Mouse (Mus musculus) heart, embryonic 15.5 days (tissue): ENCODE measurements around the gene Slc22a15. TPM values are rescaled to one million over a fixed set of nuclear protein-coding genes. Genes with fewer than 3 reads are reported as not detected.

ENCODE experiments used
- ATAC-seq: fragments of 200-750 bp; cut with Nextera tagmentation; replicated peaks from 2 replicates; pipeline ENCODE4 v1.8.0; 2017; ENCODE audit warnings: low read depth, moderate TSS enrichment; ENCODE audit not compliant: insufficient number of reproducible peaks, insufficient read depth, low FRiP score
- H3K27ac ChIP-seq: fragments of 300-500 bp; sonication (generic); 2 replicates; pipeline ENCODE4 v1.5.1; 2015; ENCODE audit warnings: mild to moderate bottlenecking, inconsistent platforms
- H3K27me3 ChIP-seq: fragments of 300-500 bp; sonication (generic); 2 replicates; pipeline ENCODE4 v1.6.1; 2015; ENCODE audit warnings: inconsistent platforms
- H3K36me3 ChIP-seq: fragments of 300-500 bp; sonication (generic); 2 replicates; pipeline ENCODE4 v1.6.1; 2015; ENCODE audit warnings: mild to moderate bottlenecking, inconsistent platforms
- H3K4me1 ChIP-seq: fragments of 300-500 bp; sonication (generic); replicated peaks from 2 replicates; pipeline ENCODE4 v1.6.1; 2015; ENCODE audit warnings: inconsistent platforms
- H3K4me2 ChIP-seq: fragments of 300-500 bp; sonication (generic); 2 replicates; pipeline ENCODE4 v1.6.1; 2015; ENCODE audit warnings: inconsistent platforms, mild to moderate bottlenecking, moderate library complexity
- H3K4me3 ChIP-seq: fragments of 300-500 bp; sonication (generic); 2 replicates; pipeline ENCODE4 v1.5.1; 2015; ENCODE audit warnings: mild to moderate bottlenecking, inconsistent platforms
- H3K9ac ChIP-seq: fragments of 300-500 bp; sonication (generic); 2 replicates; pipeline ENCODE4 v1.6.1; 2015; ENCODE audit warnings: mild to moderate bottlenecking, inconsistent platforms
- H3K9me3 ChIP-seq: fragments of 300-500 bp; sonication (generic); replicated peaks from 2 replicates; pipeline ENCODE4 v1.6.1; 2016; ENCODE audit warnings: inconsistent platforms
- WGBS: fragments of 180-500 bp; shearing (Covaris S2); methylation state at CpG from one replicate; pipeline ENCODE4 v1.1.7; 2015; ENCODE audit warnings: mixed read lengths; 5-methylcytosine and 5-hydroxymethylcytosine counted together
- polyA plus RNA-seq: library from polyadenylated mRNA; unstranded; fragments of >200 nt; fragmentation: Nextera tagmentation; extraction: Ambion mirVana; gene quantifications from 2 replicates; pipeline ENCODE4 v1.2.1, GENCODE M21; 2015

The Slc22a15 gene
- polyA plus RNA-seq: 4.1 and 4.4 TPM in 2 replicates

DNA sequence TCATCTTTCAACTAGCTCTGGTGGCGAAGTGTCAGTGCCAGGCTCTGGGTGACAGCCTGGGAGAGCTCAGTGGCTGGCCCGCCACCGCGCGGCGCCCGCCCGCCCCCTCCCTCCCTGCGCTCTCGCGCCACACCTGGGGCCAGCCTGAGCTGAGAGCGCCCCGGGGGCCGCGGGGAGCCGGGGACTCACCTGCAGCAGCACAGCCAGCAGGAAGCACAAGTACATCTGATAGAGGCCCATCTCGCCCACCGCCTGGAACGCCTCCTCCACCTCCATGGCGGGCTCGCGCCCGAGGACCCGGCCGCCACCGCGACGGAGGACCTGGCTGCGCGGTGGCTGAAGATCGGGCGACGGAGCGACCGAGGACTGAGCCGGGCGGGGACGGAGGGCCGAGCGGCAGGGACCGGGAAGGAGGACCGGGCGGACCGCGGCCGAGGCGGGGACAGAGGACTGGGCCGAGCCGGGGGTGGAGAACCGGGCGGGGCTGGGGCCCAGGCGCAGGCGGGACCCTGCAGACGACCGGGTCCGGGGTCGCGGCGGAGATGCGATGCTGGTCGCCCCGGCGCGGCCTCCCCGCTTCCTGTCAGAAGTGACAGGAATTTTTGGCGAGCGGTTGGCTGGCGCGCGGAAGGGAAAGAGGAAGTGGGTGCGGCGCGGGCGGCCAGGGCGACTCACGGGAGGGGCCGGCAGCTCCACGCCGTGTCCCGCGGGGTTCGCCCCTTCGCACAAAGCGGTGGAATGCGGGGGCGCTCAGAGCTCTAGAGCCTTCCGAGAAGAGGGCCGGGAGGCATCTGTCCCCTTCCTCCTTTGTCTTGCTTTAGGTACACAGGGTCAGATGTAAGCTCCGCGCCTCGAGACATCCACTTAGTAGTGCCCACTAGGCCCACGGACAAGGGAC, at the start of gene Slc22a15:
Gene Slc22a15, minus strand, starts transcription at position 611 of the 898 bp plus-strand sequence.
- under 1% methylated on average over 87 of the region's 92 CpGs for WGBS
- Histone ChIP-seq H3K27ac (peak within 1 kb of the TSS; percentile 93), H3K9me3 (no peaks in the 10 kb centered on the region)

DNA sequence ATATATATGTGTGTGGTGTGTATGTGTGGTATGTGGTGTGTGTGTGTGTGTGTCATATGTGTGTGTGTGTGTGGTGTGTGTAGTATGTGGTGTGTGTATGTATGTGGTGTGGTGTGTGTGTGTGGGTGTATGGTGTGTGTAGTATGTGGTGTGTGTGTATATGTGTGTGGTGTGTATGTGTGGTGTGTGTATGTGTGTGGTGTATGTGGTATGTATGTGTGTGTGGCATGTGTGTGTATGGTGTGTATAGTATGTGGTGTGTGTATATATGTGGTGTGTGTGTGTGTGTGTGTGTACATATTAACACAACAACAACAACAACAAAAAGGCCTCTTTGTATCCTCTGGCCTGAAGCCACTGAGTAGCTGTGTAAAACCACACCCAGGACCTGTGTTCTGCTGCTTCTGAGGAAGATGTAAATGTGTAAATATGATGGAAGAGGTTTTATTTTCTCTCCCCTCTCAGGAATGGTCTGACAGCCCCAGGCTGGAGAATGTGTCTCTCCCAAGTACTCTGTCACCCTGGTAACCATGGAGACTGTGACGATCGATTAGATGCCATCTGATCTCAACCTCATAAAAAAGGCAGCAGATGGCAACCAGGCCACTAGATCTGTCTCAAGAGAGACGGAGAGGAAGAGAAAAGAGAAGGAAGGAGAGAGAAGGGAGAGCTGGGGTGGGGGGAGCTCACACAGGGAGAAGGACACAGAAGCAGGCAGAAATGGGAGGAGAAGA, 42.7 kb upstream of the Slc22a15 start:
- H3K27ac ChIP-seq: no peak overlapping the region
- no peak overlapping the region for H3K4me3 ChIP-seq
- no peak overlapping the region for H3K9ac ChIP-seq
- 62% methylated on average over 3 of the region's 3 CpGs for WGBS
- ATAC-seq: no peak
- no peaks in the 10 kb centered on the region for H3K27me3 ChIP-seq
- H3K4me2 ChIP-seq: no peak overlapping the region
- H3K36me3 ChIP-seq: no peaks in the 10 kb centered on the region
- H3K9me3 ChIP-seq: no peaks in the 10 kb centered on the region
- H3K4me1 ChIP-seq: no peaks in the 10 kb centered on the region

More for the DNA sequence above, at the start of gene Slc22a15:
- no peaks in the 10 kb centered on the region for H3K27me3 ChIP-seq
- H3K36me3 ChIP-seq: no peaks in the 10 kb centered on the region
- peak within 1 kb of the TSS; percentile 87 for H3K9ac ChIP-seq
- H3K4me1 ChIP-seq: peaks cover 23% of the 10 kb centered on the region
- H3K4me3 ChIP-seq: peak within 1 kb of the TSS; percentile 90
- ATAC-seq: peak; percentile 85
- H3K4me2 ChIP-seq: peak within 1 kb of the TSS; percentile 86

DNA sequence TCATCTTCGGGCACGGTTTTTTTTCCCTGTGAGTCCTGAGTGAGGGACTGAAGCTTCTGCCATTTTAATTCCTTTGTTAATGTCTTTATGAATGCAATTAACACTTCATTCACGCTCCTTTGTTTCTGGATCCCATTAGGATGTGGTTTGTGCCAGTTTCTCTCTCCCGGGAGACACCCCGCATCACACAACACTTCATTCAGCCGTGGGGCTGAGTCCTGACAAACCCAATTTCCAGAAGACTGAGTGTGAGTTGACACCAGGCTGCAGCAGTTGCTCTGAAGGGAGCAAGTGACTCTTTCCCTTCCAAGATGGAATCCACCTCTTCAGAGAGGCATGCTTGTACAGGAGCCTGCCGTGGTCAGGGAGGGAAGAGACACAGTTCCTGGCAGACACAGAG, 40.1 kb upstream of the Slc22a15 start:
- 62% methylated on average over 7 of the region's 7 CpGs for WGBS
- Histone ChIP-seq H3K36me3 (no peaks in the 10 kb centered on the region), H3K4me3 (no peak overlapping the region), H3K27me3 (no peaks in the 10 kb centered on the region), H3K27ac (no peak overlapping the region), H3K4me1 (no peaks in the 10 kb centered on the region), H3K4me2 (no peak overlapping the region), H3K9ac (no peak overlapping the region), H3K9me3 (no peaks in the 10 kb centered on the region)
- no peak for ATAC-seq

GRCm38 (mm10) chr3:101963501-101963900, 39.2 kb upstream of the Slc22a15 start:
- Histone ChIP-seq H3K4me2 (no peak overlapping the region), H3K9me3 (no peaks in the 10 kb centered on the region), H3K36me3 (no peaks in the 10 kb centered on the region), H3K9ac (no peak overlapping the region), H3K27me3 (no peaks in the 10 kb centered on the region), H3K4me1 (no peaks in the 10 kb centered on the region), H3K4me3 (no peak overlapping the region), H3K27ac (no peak overlapping the region)
- ATAC-seq: no peak
- 53% methylated on average over 9 of the region's 9 CpGs for WGBS

DNA sequence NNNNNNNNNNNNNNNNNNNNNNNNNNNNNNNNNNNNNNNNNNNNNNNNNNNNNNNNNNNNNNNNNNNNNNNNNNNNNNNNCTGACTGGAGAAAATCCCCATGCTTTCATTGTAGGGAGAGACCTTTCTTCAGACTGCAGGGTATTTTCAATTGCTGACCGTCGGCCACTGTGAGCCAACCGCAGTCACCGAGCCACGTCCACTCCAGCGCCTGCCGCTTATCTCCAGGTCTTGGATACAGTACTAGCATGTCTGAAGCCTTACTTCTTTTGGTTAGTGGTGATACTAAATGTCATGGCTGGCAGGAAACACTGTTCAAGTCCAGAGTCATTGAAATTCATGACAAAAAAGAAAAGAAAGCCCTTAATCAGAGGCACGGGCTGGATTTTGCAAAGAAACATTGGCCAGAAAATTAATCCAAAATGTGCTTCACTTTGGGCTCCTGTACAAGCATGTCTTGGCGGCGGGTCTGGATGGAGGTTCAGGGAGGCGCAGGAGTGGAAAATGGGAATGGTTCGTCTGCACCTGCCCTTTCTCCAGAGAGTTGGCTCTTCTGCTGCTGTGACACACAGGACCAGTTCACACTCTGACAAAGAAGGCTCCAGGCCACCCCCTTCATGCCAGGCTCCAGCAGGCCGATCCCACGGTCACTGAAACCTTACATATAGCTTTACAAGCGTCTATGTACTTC, 37.0 kb upstream of the Slc22a15 start:
- no peak overlapping the region for H3K27ac ChIP-seq
- H3K9ac ChIP-seq: no peak overlapping the region
- H3K4me1 ChIP-seq: no peaks in the 10 kb centered on the region
- no peaks in the 10 kb centered on the region for H3K36me3 ChIP-seq
- ATAC-seq: no peak
- no peaks in the 10 kb centered on the region for H3K27me3 ChIP-seq
- no peak overlapping the region for H3K4me2 ChIP-seq
- H3K4me3 ChIP-seq: no peak overlapping the region
- WGBS: 85% methylated on average over 15 of the region's 15 CpGs
- H3K9me3 ChIP-seq: no peaks in the 10 kb centered on the region

- H3K9ac ChIP-seq: no peak overlapping the region
- H3K27ac ChIP-seq: no peak overlapping the region
Observed at GRCm38 (mm10) chr3:101958047-101958446, 33.8 kb upstream of the Slc22a15 start.

GRCm38 (mm10) chr3:101953506-101953905, 29.3 kb upstream of the Slc22a15 start:
- 71% methylated on average over 7 of the region's 7 CpGs for WGBS
- no peak for ATAC-seq
- Histone ChIP-seq H3K4me3 (no peak overlapping the region), H3K27ac (no peak overlapping the region), H3K9me3 (no peaks in the 10 kb centered on the region), H3K4me2 (no peak overlapping the region), H3K4me1 (no peaks in the 10 kb centered on the region), H3K9ac (no peak overlapping the region), H3K27me3 (no peaks in the 10 kb centered on the region), H3K36me3 (no peaks in the 10 kb centered on the region)

More at GRCm38 (mm10) chr3:101958047-101958446, 33.8 kb upstream of the Slc22a15 start:
- no peaks in the 10 kb centered on the region for H3K4me1 ChIP-seq
- H3K4me2 ChIP-seq: no peak overlapping the region
- H3K36me3 ChIP-seq: no peaks in the 10 kb centered on the region
- H3K27me3 ChIP-seq: no peaks in the 10 kb centered on the region
- H3K4me3 ChIP-seq: no peak overlapping the region
- WGBS: 62% methylated on average over 3 of the region's 3 CpGs
- no peaks in the 10 kb centered on the region for H3K9me3 ChIP-seq
- ATAC-seq: no peak

GRCm38 (mm10) chr3:101952577-101952976, 28.3 kb upstream of the Slc22a15 start:
- ATAC-seq: no peak
- Histone ChIP-seq H3K9ac (no peak overlapping the region), H3K4me1 (no peaks in the 10 kb centered on the region), H3K9me3 (no peaks in the 10 kb centered on the region), H3K4me2 (no peak overlapping the region), H3K36me3 (no peaks in the 10 kb centered on the region), H3K4me3 (no peak overlapping the region), H3K27me3 (no peaks in the 10 kb centered on the region), H3K27ac (no peak overlapping the region)
- 89% methylated on average over 2 of the region's 2 CpGs for WGBS

- H3K4me3 ChIP-seq: no peak overlapping the region
Observed at GRCm38 (mm10) chr3:101948572-101948971, 24.3 kb upstream of the Slc22a15 start.

DNA sequence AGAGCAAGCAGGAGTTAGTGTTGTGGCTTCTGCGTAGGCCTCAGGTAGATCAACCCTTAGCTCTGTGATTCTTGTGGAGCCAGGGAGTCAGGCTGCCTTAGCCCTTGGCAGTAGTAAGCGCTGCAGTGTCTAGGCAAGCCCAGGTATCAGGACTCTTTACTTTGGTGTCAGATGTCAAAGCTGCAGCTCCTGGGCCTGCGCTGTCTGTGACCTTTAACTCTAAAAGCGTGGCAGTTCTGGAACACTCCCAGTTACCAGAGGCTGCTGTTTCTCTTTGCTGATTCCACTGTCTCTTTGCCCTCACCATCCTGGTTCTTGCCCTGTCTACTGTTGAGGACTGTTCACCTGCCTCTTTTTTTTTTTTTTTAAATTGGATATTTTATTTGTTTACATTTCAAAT, 23.0 kb upstream of the Slc22a15 start:
- WGBS: 67% methylated on average over 4 of the region's 4 CpGs
- no peak overlapping the region for H3K9ac ChIP-seq
- no peak overlapping the region for H3K4me2 ChIP-seq
- no peak overlapping the region for H3K4me3 ChIP-seq
- H3K27me3 ChIP-seq: no peaks in the 10 kb centered on the region
- H3K4me1 ChIP-seq: no peaks in the 10 kb centered on the region
- H3K27ac ChIP-seq: no peak overlapping the region
- H3K9me3 ChIP-seq: no peaks in the 10 kb centered on the region
- H3K36me3 ChIP-seq: no peaks in the 10 kb centered on the region
- no peak for ATAC-seq

More at GRCm38 (mm10) chr3:101948572-101948971, 24.3 kb upstream of the Slc22a15 start:
- Histone ChIP-seq H3K9me3 (no peaks in the 10 kb centered on the region), H3K4me2 (no peak overlapping the region), H3K9ac (no peak overlapping the region), H3K27me3 (no peaks in the 10 kb centered on the region), H3K27ac (no peak overlapping the region), H3K4me1 (no peaks in the 10 kb centered on the region), H3K36me3 (no peaks in the 10 kb centered on the region)
- no peak for ATAC-seq
- 55% methylated on average over 3 of the region's 3 CpGs for WGBS

DNA sequence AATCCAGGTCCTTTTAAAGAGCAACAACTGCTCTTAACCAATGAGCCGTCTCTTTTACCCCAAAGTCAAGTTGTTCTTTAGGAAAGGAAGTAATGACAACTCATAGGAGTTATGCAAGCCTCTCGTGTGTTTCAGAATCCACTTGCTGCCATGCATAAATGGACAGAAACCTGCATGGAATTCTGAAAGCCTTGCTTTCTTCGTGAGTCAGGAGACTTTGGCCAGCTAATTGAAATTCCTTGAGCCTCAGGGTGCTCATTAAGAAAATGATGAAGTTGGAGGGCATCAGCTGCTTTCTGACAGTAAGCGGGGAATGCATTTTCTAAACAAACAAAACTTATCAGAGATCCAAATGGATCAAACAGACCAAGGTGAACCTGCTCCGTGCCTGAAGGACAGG, 21.0 kb upstream of the Slc22a15 start:
- H3K36me3 ChIP-seq: no peaks in the 10 kb centered on the region
- no peaks in the 10 kb centered on the region for H3K4me1 ChIP-seq
- H3K27me3 ChIP-seq: no peaks in the 10 kb centered on the region
- ATAC-seq: no peak
- no peak overlapping the region for H3K27ac ChIP-seq
- no peak overlapping the region for H3K4me3 ChIP-seq
- H3K9ac ChIP-seq: no peak overlapping the region
- no peak overlapping the region for H3K4me2 ChIP-seq
- no peaks in the 10 kb centered on the region for H3K9me3 ChIP-seq
- WGBS: 74% methylated on average over 5 of the region's 5 CpGs
